Mouse (Mus musculus) bone marrow macrophage, adult 2 months (primary cell): Measurements from ENCODE around the gene Ulk4. TPM values are rescaled to one million over a fixed set of nuclear protein-coding genes. Genes with fewer than 3 reads are reported as not detected.
A peak's percentile ranks its signal among the peaks of the same experiment; 100 is the strongest.
"Not testable (repeated sequence)": the region's sequence is repeated elsewhere in the genome, so short reads cannot be mapped to it uniquely, and the experiment has no call there.

Source experiments
- H3K27ac ChIP-seq: 2 replicates; pipeline ENCODE4 v1.5.1; 2012; ENCODE audit warnings: low read depth, low read length; ENCODE audit not compliant: insufficient read depth
- H3K4me1 ChIP-seq: 2 replicates; pipeline ENCODE4 v1.6.1; 2012; ENCODE audit warnings: low read length; ENCODE audit not compliant: control insufficient read depth, insufficient read depth
- H3K4me3 ChIP-seq: 2 replicates; pipeline ENCODE4 v1.5.1; 2012; ENCODE audit warnings: mild to moderate bottlenecking, low read length, moderate library complexity; ENCODE audit not compliant: insufficient read depth
- CTCF ChIP-seq: IDR thresholded peaks from 2 replicates; pipeline ENCODE4 v1.5.1; 2012; ENCODE audit warnings: low read depth, mild to moderate bottlenecking, low read length, moderate library complexity
- POLR2A ChIP-seq: IDR thresholded peaks from 2 replicates; pipeline ENCODE4 v1.6.1; 2012; ENCODE audit warnings: mild to moderate bottlenecking, low read depth, low read length, borderline replicate concordance
- polyA plus RNA-seq: library from polyadenylated mRNA; stranded (reverse); fragments of >200 nt; gene quantifications from 2 replicates; pipeline ENCODE4 v1.2.4, GENCODE M21; 2012; ENCODE audit not compliant: missing spikeins, insufficient read depth, insufficient read length

Ulk4 gene
- polyA plus RNA-seq, 1 experiment: 1.3 TPM

GRCm38 (mm10) chr9:120926126-120926525 lies 350.9 kb downstream of the Ulk4 start:
- H3K27ac ChIP-seq: no peak overlapping the region
- no peak overlapping the region for H3K4me3 ChIP-seq
- H3K4me1 ChIP-seq: peaks cover 20% of the 10 kb centered on the region
- TF ChIP-seq POLR2A (no peak), CTCF (no peak)

- Histone ChIP-seq H3K27ac (no peak overlapping the region), H3K4me1 (peaks cover 14% of the 10 kb centered on the region), H3K4me3 (no peak overlapping the region)
- TF ChIP-seq POLR2A: no peak
- TF ChIP-seq CTCF: no peak
Measured at GRCm38 (mm10) chr9:120919130-120919529, 357.9 kb downstream of the Ulk4 start.

- Histone ChIP-seq H3K4me3 (no peak overlapping the region), H3K27ac (no peak overlapping the region), H3K4me1 (peaks cover 10% of the 10 kb centered on the region)
- TF ChIP-seq CTCF: no peak
- TF ChIP-seq POLR2A: no peak
Measured at GRCm38 (mm10) chr9:120918642-120919041, 358.4 kb downstream of the Ulk4 start.

GRCm38 (mm10) chr9:120918211-120918610 lies 358.8 kb downstream of the Ulk4 start:
- Histone ChIP-seq H3K4me1 (peaks cover 10% of the 10 kb centered on the region; the same call in 1 of the 2 replicates), H3K4me3 (no peak overlapping the region), H3K27ac (no peak overlapping the region)
- TF ChIP-seq POLR2A (no peak), CTCF (no peak)

GRCm38 (mm10) chr9:120917619-120918018 lies 359.4 kb downstream of the Ulk4 start:
- not testable (repeated sequence) for H3K4me3 ChIP-seq, H3K4me1 ChIP-seq, H3K27ac ChIP-seq

- Histone ChIP-seq H3K27ac (no peak overlapping the region), H3K4me3 (no peak overlapping the region), H3K4me1 (peaks cover 8% of the 10 kb centered on the region; the same call in 1 of the 2 replicates)
- TF ChIP-seq POLR2A: no peak
- TF ChIP-seq CTCF: peak; percentile 44; the same call in 1 of the 2 replicates
Measured at GRCm38 (mm10) chr9:120914877-120915459, 362.0 kb downstream of the Ulk4 start.

GRCm38 (mm10) chr9:120914429-120914828 lies 362.6 kb downstream of the Ulk4 start:
- Histone ChIP-seq H3K4me1 (peaks cover 8% of the 10 kb centered on the region; the same call in 1 of the 2 replicates), H3K4me3 (no peak overlapping the region), H3K27ac (no peak overlapping the region)
- TF ChIP-seq POLR2A: no peak
- TF ChIP-seq CTCF: no peak

- peaks cover 4% of the 10 kb centered on the region; the same call in 1 of the 2 replicates for H3K4me1 ChIP-seq
- no peak overlapping the region for H3K27ac ChIP-seq
- TF ChIP-seq CTCF (no peak), POLR2A (no peak)
- no peak overlapping the region for H3K4me3 ChIP-seq
Measured at GRCm38 (mm10) chr9:120913152-120913551, 363.8 kb downstream of the Ulk4 start.

- Histone ChIP-seq H3K4me3 (no peak overlapping the region), H3K27ac (no peak overlapping the region), H3K4me1 (peaks cover 3% of the 10 kb centered on the region; the same call in 1 of the 2 replicates)
- no peak for TF ChIP-seq POLR2A
- TF ChIP-seq CTCF: no peak
Measured at GRCm38 (mm10) chr9:120908461-120908860, 368.5 kb downstream of the Ulk4 start.

Other genes with a start within 250 kb of the Ulk4 start
- 51.5 and 61.1 TPM in 2 replicates for gene Trak1, start 20.3 kb upstream of the Ulk4 start, polyA plus RNA-seq
- gene Cck, start 218.5 kb upstream of the Ulk4 start, polyA plus RNA-seq: not detected in 2 replicates